Mouse (Mus musculus): ENCODE results near the gene F2.

Gene F2

DNA sequence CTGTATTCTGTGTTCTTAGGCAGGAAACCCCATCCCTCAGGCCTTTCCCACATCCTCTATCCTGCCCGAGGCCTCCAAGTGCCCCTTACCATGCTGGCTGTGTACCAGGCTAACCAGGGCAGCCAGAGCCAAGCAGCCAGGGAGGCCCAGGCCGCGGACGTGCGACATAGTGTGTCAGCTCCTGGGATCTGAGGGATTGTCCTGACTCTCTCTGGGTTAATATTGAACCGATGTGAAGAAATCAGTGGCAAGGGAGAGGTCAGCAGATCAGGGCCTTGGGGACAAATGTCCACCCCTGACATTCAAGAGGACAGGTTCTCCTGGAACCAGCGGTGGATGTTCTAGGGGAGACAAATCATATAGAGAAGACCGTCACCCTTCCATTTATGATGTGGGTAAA, at the start of gene F2:
Gene F2, minus strand, starts transcription at position 186 of the 400 bp plus-strand sequence.
- no peak for DNase-seq (ENCODE audit: low spot score)

DNA sequence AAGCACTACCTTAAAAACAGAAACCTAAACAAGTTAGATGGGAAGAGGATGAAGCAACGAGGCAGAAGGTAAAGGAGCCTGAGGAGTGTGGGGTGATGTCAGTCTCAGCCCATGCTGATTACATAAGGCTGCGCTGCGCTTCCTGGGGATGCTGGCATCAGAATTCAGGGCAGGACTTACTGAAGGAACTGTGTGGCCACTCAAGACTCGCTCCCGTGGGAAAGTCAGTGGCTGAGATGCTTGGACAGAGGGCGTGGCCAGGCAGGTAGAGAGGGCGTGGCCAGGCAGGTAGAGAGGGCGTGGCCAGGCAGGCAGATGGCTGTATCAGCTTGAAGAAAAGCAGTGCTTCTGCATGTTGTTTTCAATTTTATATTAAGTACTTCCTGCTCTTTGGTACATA, 47.7 kb upstream of the F2 start:
- DNase-seq (ENCODE audit: low spot score): no peak

DNA sequence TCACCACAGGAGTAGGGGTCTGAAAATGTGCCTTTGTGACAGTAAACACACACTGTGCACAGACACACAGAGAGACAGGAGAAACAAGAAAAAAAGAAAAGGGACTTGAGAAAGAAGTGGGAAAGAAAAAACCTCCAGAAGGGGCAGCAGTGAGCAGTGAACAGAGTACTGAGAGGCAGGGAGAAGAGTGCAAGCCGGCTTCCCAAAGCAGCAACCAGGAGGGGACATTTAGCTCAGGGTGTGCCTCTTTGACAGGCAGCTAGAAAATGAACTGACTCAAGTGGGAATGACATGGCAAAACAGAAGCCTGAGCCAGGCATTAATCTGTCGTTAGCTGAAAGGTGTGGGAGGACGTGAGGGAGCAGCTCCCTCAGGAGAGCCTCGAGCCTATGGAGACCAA, 46.6 kb upstream of the F2 start:
- peak; percentile 74 for DNase-seq (ENCODE audit: low spot score)

DNA sequence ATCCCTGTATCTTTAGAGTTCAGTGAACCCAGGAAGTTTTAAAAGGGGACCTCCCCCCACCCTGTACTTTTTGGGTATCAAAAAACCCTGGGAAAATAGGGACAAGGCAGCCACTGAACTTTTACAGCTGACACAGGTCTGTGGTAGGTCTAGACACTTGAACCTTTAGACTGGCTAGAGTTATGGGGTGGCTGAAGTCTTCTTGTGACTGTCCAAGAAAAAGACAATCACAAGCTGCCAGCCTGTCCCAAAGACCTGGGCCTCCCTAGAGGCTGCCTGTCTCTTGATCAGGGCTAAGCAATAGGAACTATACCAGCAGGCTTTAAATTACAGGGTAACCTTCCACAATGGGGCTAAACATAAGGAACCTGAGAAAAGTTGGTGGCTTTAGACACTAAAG, 40.7 kb upstream of the F2 start:
- no peak for DNase-seq (ENCODE audit: low spot score)

DNA sequence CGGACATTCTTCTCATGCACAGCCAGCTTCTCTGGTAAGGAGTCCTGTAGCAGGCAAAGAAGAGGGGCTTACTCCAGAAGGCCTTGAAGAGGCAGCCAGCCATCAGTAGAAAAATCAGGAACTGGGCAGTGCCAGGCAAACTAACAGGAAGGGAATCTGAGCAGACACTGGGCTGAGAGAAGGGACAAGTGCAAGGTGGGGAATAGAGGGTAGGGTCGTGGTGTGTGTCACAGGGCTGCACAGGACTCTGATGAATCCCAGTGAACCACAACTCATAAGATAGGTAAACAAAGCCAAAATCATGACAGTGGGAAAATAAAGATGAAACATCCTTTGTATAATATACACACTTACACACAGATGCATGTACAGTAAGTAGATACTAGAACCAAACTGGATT, 40.2 kb upstream of the F2 start:
- no peak for DNase-seq (ENCODE audit: low spot score)

DNA sequence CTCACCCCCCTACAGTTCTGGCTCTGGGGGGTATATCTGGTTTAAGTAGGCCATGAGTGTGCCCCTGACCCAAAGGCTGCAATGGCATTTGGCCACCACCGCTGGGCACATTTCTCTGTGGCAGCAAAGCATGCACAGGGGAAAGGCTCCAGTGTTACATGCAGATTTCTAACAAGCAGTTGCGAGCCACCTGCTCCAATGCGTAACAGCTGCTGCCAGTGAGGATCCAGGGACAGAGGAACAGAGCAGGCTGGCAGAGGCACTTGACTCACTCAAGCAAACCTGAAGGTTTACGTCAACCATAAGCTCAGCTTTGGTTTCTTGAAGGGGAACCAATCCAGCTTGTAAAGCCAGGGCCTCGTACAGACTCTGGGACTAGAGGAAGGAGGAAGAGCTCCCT, 38.7 kb upstream of the F2 start:
- DNase-seq (ENCODE audit: low spot score): no peak

DNA sequence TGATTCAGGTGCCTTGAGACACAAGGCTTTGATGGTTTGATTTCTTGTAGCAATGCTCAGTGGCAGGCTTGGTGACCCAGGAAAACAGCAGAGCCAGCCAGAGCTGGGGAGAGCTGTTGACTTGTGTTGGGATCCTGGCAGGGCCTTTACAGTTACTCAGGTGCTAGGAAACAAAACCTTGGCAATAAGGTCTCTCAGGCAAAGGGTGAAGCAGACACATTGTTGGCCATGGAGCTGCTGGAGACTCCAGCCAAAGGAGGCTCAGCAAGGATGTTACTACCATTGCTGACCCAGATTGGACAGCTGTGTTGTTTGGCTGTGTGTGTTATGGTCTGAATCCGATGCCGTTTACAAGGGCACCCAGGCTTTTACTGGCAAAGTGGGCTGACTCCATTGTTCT, 37.4 kb upstream of the F2 start:
- DNase-seq (ENCODE audit: low spot score): no peak

DNA sequence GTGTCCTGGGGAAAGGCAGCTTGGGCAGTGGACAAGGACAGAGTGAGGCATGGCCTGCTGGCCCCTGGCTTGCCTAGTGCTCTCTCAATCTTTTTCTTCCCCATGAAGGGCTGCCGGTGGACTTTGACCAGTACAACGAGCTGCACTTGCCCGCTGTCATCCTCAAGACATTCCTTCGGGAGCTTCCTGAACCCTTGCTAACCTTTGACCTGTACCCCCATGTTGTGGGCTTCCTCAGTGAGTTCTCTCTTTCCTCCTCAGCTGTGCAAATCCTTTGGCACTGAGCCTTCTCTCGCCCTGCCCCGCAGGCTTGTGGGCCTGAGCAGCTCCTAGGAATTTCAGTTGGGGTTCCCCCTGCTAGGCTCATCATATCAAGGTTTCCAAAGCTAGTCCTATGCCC, 33.8 kb upstream of the F2 start:
- no peak for DNase-seq (ENCODE audit: low spot score)

DNA sequence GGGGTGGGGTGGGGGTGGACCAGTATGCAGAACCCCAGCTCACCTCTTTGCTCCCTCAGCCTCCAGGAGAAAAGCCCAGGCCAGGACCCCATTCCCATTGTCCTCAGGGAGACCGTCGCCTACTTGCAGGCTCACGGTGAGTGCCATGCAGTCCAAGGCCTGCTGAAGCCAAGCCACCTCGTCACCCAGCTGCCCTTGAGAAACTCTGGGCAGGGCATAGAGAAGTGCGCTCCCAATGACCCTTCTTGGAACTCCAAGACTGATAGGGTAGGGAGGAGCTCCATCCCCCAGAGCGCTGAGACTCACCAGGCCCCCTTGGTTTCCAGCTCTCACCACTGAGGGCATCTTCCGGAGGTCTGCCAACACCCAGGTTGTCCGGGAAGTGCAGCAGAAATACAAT, 33.1 kb upstream of the F2 start:
- no peak for DNase-seq (ENCODE audit: low spot score)

DNA sequence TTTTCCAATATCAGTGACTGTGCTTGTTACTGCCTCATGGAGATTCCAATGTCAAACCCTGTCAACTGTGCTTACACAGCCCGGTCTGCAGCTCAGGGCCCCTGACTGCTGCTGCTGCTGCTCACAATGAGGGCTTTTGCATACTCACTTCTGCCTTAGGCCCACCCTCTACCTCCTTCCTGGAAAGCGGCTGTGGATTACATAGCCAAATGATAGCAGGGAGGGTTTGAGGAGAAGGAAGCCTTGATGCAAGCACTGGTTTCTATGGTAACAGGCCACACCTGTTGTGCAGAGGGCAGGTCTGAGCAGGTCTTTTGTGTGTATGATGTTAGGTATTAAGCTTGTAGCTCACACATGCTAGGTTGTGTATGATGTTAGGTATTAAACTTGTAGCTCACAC, 31.5 kb upstream of the F2 start:
- DNase-seq (ENCODE audit: low spot score): no peak

DNA sequence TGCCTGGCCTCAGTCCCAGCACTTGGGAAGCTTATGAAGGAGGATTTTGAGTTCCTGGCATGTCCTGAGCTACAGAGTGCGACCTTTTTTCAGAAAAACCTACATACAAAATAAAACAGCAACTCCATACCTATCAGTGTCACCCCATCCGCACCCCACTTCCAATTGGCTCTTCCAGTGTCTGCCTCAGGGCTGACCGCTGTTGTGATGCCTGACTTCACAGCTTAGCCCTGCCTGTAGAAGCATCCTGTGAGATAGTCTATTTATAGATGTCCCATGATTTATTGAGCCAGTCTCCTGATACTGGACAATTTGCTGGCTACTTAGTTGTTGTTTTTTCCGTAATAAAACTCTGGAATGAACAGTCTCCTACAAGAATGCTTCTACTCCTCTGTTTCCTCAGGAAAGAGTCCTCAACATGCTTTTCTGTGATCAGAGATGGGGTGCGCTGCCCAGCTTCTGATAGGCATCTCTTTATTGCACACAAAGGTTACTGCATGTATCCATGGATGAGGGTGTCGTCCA, 30.2 kb upstream of the F2 start:
- DNase-seq (ENCODE audit: low spot score): no peak

DNA sequence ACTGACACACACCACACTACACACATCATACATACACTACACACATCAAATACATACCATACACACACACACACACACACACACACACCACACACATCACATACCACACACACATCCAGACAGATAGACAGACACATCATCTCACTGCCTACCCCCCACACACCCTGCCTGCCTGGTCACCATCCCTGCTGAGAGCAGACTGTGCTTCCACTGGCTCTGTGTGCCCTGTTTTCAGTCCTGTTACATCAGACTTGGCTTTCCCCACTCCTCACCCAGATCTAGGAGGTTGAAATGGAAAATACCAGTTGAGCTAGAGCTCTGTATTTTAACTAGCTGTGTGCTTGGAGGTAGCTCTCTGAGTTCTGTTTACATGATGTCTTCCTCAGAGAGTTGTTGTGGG, 28.6 kb upstream of the F2 start:
- DNase-seq (ENCODE audit: low spot score): no peak

DNA sequence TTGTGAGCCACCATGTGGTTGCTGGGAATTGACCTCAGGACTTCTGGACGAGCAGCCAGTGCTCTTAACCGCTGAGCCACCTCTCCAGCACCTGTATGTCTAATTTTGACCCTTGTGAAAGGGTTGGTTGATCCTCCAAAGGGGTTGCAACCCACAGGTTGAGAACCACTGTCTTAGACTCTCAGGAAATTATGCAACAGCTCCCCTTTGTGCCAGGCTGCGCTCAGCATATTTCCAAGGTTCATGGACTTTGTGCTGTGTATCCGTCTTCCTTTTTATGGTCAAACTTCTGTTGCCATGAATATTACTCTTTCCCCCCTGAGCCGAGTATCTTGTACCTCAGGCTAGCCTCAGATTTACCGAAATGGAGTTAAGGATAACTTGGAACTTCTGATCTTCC, 24.8 kb upstream of the F2 start:
- no peak for DNase-seq (ENCODE audit: low spot score)

DNA sequence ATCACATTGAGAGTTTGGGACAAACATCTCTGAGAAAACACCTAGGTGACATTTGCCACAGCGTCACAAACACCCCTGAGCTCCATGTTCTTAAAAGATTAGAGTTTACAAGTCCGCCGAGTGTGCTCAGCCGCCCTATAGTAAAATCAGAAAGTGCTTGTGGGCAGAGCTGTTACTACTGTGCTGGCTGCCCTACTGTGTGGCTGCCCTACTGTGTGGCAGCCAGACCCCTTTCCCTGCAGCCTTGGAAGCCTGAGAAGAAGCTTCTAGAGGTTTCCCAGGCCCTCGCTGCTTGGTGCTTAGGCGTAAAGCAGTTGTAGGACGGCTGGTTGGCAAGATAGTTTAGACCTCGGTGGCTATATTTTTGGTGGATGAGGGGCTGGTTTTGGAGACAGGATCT, 23.4 kb upstream of the F2 start:
- DNase-seq (ENCODE audit: low spot score): no peak

DNA sequence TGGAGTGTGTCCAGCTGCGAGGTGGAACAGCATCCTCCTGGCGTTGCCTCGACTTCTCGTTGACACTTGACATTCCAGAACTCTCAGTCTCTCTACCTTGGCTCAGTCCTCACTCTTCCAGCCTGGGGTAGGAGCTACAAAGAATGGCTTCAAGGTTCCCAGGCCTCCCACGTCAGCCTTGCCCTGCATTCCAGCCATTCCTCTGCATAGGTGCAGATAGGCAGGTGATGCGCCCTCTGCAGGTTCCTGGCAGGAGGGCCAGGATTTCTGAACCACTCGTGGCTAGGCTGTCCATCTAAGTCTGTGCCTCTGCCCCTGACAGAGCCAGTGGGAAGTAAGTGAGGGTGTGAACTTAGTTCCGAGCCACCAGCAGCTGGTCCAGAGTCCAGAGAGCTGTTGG, 20.6 kb upstream of the F2 start:
- DNase-seq (ENCODE audit: low spot score): no peak

DNA sequence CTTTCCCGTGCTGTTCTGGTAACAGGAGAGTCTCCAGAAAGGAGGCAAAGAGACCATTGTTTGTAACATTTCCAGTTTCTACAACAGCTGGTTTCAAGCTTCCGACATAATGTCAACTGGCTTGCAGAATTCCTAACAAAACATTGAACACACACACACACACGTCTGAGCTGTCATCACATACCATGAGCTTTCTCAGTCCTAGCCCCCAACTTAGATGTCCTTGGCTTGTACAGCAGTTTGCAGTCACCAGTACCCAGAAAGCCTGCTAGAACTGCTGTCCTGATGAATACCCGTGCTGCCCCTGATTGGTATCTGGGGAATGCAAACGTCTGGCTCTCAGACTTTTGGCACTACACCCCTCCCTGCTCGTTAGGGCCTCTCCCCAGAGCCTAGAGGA, 19.6 kb upstream of the F2 start:
- no peak for DNase-seq (ENCODE audit: low spot score)

DNA sequence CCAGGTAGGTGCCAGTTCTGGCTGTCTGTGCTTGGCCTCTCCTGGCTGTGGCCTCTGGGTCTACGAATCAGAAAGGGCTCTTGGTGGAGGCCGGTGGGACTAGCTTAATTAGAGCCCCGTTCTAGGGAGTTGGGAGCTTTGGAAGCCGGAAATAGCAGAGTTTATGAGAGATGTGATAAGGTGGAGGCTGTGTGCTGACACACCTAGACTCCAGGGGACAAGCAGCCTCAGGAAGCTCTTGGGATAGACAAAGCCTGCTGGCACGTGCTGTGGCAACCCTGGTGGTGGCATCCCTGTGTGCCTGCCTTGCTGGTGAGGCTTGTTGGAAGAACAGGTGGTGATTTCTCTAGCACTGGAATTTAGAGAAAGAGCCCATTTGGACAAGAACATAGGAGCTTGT, 19.2 kb upstream of the F2 start:
- no peak for DNase-seq (ENCODE audit: low spot score)

DNA sequence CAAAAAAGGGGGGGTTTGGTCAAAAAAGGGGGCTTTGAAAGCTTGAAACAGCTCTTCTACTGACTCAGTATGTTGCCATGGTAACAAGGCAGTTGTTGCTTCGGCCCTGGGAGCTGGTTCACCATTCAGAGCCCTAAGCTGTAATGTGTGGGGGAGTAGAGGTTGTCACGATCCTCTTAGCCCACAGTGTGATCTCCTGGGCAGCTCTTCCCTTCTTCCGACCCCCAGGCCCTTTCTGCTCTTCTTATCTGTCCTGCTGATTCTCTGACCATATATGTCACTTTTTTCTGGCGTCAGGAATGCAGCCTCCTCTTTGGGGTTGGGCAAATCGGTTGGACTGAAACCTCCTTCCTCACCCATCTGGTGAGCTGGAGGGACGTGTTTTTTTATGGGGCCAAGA, 16.6 kb upstream of the F2 start:
- no peak for DNase-seq (ENCODE audit: low spot score)

DNA sequence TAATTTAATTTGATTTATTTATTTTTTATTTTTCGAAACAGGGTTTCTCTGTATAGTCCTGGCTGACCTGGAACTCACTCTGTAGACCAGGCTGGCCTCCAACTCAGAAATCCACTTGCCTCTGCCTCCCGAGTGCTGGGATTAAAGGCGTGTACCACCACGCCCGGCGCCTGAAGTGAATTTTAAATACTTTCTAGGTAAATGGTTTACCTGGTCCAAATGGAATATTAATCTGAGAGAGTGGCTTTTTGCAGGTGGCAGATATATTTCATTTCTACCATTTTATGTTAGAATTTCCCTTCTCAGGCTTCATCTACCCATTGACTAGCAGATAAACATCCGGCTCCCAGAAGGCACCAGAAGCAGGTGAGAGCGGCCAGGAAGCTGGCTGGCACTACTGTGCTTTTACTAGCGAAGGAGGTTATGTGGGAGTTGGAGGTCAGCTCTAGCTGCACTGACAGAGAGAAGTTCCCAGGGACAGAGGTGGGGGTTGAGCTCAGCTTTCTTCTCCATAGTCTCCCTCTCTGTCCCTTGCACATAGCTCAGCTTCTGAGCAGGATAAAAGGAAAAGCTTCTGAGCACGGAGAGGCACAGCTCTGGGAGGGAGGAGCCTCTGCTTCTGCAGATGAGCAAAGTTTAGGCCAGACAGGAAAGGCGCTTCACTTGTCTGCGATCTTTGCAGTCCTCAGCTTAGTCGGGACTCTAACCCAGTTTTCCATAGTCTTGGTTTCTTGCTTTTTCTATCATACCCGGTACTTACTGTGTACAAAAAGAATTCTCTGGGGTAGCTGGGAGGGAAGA, 15.4 kb upstream of the F2 start:
- no peak for DNase-seq (ENCODE audit: low spot score)

DNA sequence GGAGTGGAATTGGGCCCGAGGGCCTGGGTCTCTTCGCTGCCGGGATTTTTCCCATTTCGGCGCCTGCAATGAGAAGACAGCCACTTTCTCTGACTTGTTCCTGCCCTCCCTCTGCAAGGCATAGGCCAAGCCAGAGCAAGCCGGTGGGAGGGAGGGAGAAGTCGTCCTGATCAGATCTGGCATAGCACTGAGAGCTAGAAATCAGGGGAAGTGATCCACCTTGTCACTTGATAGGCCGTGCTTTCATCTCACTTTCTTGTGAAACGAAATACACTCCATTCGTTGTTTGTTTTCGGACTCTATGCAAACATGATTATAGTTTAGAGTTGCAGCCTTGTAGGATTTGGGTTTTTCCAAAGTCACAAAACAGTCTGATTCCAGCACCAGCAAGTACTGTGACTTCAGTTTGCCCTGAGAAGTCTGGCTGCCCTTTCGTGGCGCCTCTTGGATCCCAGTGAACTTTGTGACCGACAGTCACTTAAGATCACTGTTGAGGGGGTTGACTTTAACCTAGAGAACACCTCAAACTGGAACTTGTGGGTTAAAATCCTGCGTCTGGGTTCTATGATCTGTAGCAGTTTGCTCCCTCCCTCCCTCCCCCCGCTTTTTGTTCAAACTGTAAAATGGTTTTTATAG, 14.3 kb upstream of the F2 start:
- no peak for DNase-seq (ENCODE audit: low spot score)

DNA sequence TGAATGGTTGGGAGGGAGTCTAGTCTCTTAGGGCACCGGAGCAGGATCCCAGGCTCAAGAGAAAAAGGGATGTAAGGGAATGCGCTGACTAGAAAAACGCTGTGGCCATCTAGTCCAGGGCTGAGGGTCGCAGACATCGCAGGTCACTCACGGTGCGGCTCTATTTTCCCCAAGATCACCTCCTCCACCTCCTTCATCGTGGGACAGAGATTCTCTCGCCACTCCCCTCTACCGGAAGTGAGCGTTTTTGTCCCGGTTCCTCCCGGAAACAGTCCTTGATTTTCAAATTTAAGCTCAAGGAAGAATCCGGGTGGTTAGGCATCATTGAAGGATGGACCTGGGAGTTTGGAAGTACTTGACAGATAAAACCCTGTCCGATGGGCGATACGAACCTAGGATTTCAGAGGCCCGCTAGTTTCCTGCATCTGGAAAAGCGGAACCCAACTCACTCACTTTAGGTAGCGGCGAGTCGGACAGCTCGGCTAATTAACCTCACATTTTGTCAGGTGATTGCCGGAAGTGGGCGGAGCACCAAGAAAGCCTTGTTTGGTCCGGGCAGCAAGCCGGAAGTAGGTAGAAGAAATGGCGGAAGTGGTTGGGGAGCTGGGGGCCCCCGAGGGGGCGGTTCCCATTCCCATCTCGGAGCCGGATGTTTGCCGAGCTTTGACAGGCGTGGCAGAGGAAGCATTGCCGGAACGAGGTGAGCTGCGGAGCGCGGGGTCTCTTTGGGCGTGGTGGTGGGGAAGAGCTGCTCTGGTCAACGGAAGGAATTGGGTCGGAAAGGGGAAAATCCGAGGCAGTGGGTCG, 13.5 kb upstream of the F2 start, which contains the start of the genes Zfp408 and Arhgap1:
Gene Zfp408, minus strand, starts transcription at position 239 of the 807 bp plus-strand sequence.
Gene Arhgap1, plus strand, starts transcription at position 308 of the 807 bp plus-strand sequence.
- peak; percentile 97 for DNase-seq (ENCODE audit: low spot score)

DNA sequence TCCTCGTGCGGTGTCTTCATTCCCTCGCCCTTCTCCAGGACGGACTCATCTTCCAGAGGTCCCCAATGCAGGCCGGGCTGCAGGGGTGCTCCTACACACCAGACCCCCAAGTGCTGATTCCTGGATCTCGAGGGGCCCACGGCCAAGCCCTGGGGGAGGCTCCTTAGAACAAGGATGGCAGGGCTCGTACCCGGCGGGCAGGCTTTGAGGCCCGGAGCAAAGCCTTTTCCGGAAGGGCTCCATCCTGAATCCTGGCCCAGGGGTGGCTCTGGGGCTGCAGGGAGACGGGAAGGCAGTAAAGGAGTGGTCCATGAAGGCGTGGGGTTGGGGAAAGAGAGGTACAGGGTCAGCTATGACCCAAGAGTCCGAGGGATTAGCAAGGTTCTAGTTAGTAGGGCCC, 12.9 kb upstream of the F2 start:
- DNase-seq (ENCODE audit: low spot score): no peak

DNA sequence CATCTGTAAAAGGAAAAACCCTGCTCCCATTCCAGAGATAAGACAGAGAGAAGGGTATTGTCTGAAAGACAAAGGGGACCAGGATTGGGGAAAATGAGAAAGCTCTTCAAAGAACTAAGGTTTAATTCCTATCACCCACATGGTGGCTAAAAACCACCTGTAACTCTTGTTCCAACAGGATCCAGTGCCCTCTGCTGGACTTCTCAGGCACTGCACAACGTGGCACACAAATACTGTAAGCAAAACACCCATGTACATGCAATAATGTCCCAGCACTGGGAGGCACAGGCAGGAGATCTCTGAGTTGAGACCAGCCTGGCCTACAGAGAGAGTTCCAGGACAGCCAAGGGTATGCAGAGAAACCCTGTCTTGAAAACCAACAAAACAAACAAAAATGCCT, 10.5 kb upstream of the F2 start:
- DNase-seq (ENCODE audit: low spot score): peak; percentile 78
